Mouse (Mus musculus): ENCODE data around the gene Vmn1r66.
"Not testable (repeated sequence)": the region's sequence is repeated elsewhere in the genome, so short reads cannot be mapped to it uniquely, and the experiment has no call there.

The Vmn1r66 gene

GRCm38 (mm10) chr7:10277906-10278305, at the start of gene Vmn1r66:
Vmn1r66 (minus strand) TSS chr7:10278006.
- DNase-seq = no peak

- not testable (repeated sequence) for DNase-seq
Measured at GRCm38 (mm10) chr7:10325462-10325861, 47.7 kb upstream of the Vmn1r66 start.

GRCm38 (mm10) chr7:10252075-10252474, 25.7 kb downstream of the Vmn1r66 start:
- DNase-seq = no peak

GRCm38 (mm10) chr7:10249146-10249545, 28.7 kb downstream of the Vmn1r66 start:
- no peak for DNase-seq
